Mouse (Mus musculus): Measurements from ENCODE around the gene S100a2. TPM values are rescaled to one million over a fixed set of nuclear protein-coding genes. Genes with fewer than 3 reads are reported as not detected.

The S100a2 gene
- total and polyA plus RNA-seq, 2 experiments, result not detected

GRCm38 (mm10) chr3:90582156-90582555, 7.9 kb upstream of the S100a2 start:
- no peak overlapping the region for H3K27ac ChIP-seq (replicated peaks; ENCODE audit: insufficient read depth, low read depth, low read length)
- no peaks in the 10 kb centered on the region for H3K27me3 ChIP-seq (ENCODE audit: control insufficient read depth, insufficient read depth, low read length)
- no peak for DNase-seq (ENCODE audit: extremely low read depth, low read depth, low spot score)
- H3K4me1 ChIP-seq (ENCODE audit: control insufficient read depth, insufficient read depth, low read length), result no peaks in the 10 kb centered on the region
- TF ChIP-seq CTCF (IDR thresholded peaks at IDR 0.05; ENCODE audit: low read depth, low read length), result no peak
- TF ChIP-seq POLR2A (IDR thresholded peaks at IDR 0.05; ENCODE audit: extremely low read depth, insufficient read depth, low read length), result no peak
- H3K9ac ChIP-seq (ENCODE audit: low read depth, low read length), result no peak overlapping the region
- H3K79me2 ChIP-seq (ENCODE audit: control insufficient read depth, insufficient read depth, low read length), result no peaks in the 10 kb centered on the region
- no peaks in the 10 kb centered on the region for H3K36me3 ChIP-seq (ENCODE audit: control insufficient read depth, insufficient read depth, low read length)
- 100% methylated on average over 1 of the region's 1 CpGs for WGBS
- no peak overlapping the region for H3K4me3 ChIP-seq (ENCODE audit: insufficient read depth, low read depth, low read length)

- no peak for DNase-seq (ENCODE audit: extremely low read depth, low read depth, low spot score)
- 88% methylated on average over 4 of the region's 4 CpGs for WGBS
- H3K27me3 ChIP-seq (ENCODE audit: control insufficient read depth, insufficient read depth, low read length), result no peaks in the 10 kb centered on the region
- H3K27ac ChIP-seq (replicated peaks; ENCODE audit: insufficient read depth, low read depth, low read length), result no peak overlapping the region
- H3K9ac ChIP-seq (ENCODE audit: low read depth, low read length), result no peak overlapping the region
- no peaks in the 10 kb centered on the region for H3K36me3 ChIP-seq (ENCODE audit: control insufficient read depth, insufficient read depth, low read length)
- no peaks in the 10 kb centered on the region for H3K4me1 ChIP-seq (ENCODE audit: control insufficient read depth, insufficient read depth, low read length)
- H3K4me3 ChIP-seq (ENCODE audit: insufficient read depth, low read depth, low read length), result no peak overlapping the region
- H3K79me2 ChIP-seq (ENCODE audit: control insufficient read depth, insufficient read depth, low read length), result no peaks in the 10 kb centered on the region
- no peak for TF ChIP-seq CTCF (IDR thresholded peaks at IDR 0.05; ENCODE audit: low read depth, low read length)
Observed at GRCm38 (mm10) chr3:90582556-90582955, 7.5 kb upstream of the S100a2 start.

GRCm38 (mm10) chr3:90583893-90584292, 6.2 kb upstream of the S100a2 start:
- no peak for DNase-seq (ENCODE audit: extremely low read depth, low read depth, low spot score)

GRCm38 (mm10) chr3:90585595-90585994, 4.5 kb upstream of the S100a2 start:
- H3K4me1 ChIP-seq (ENCODE audit: control insufficient read depth, insufficient read depth, low read length), result no peaks in the 10 kb centered on the region
- no peak overlapping the region for H3K4me3 ChIP-seq (ENCODE audit: insufficient read depth, low read depth, low read length)
- WGBS, result 36% methylated on average over 5 of the region's 5 CpGs
- H3K27ac ChIP-seq (replicated peaks; ENCODE audit: insufficient read depth, low read depth, low read length), result no peak overlapping the region
- H3K27me3 ChIP-seq (ENCODE audit: control insufficient read depth, insufficient read depth, low read length), result no peaks in the 10 kb centered on the region
- peak; percentile 30 for DNase-seq (ENCODE audit: extremely low read depth, low read depth, low spot score)
- no peaks in the 10 kb centered on the region for H3K79me2 ChIP-seq (ENCODE audit: control insufficient read depth, insufficient read depth, low read length)
- H3K9ac ChIP-seq (ENCODE audit: low read depth, low read length), result no peak overlapping the region
- H3K36me3 ChIP-seq (ENCODE audit: control insufficient read depth, insufficient read depth, low read length), result no peaks in the 10 kb centered on the region
- TF ChIP-seq POLR2A (IDR thresholded peaks at IDR 0.05; ENCODE audit: extremely low read depth, insufficient read depth, low read length) (no peak), CTCF (IDR thresholded peaks at IDR 0.05; ENCODE audit: low read depth, low read length) (peak; percentile 77)

More at GRCm38 (mm10) chr3:90583893-90584292, 6.2 kb upstream of the S100a2 start:
- 61% methylated on average over 3 of the region's 3 CpGs for WGBS
- Histone ChIP-seq H3K36me3 (ENCODE audit: control insufficient read depth, insufficient read depth, low read length) (no peaks in the 10 kb centered on the region), H3K27ac (replicated peaks; ENCODE audit: insufficient read depth, low read depth, low read length) (no peak overlapping the region), H3K79me2 (ENCODE audit: control insufficient read depth, insufficient read depth, low read length) (no peaks in the 10 kb centered on the region), H3K9ac (ENCODE audit: low read depth, low read length) (no peak overlapping the region), H3K27me3 (ENCODE audit: control insufficient read depth, insufficient read depth, low read length) (no peaks in the 10 kb centered on the region), H3K4me1 (ENCODE audit: control insufficient read depth, insufficient read depth, low read length) (no peaks in the 10 kb centered on the region), H3K4me3 (ENCODE audit: insufficient read depth, low read depth, low read length) (no peak overlapping the region)
- no peak for TF ChIP-seq POLR2A (IDR thresholded peaks at IDR 0.05; ENCODE audit: extremely low read depth, insufficient read depth, low read length)
- no peak for TF ChIP-seq CTCF (IDR thresholded peaks at IDR 0.05; ENCODE audit: low read depth, low read length)

- no peak for TF ChIP-seq CTCF (IDR thresholded peaks at IDR 0.05; ENCODE audit: low read depth, low read length)
- no peak for TF ChIP-seq POLR2A (IDR thresholded peaks at IDR 0.05; ENCODE audit: extremely low read depth, insufficient read depth, low read length)
- H3K4me3 ChIP-seq (ENCODE audit: insufficient read depth, low read depth, low read length), result no peak overlapping the region
- no peak overlapping the region for H3K9ac ChIP-seq (ENCODE audit: low read depth, low read length)
- no peaks in the 10 kb centered on the region for H3K27me3 ChIP-seq (ENCODE audit: control insufficient read depth, insufficient read depth, low read length)
- no peak overlapping the region for H3K27ac ChIP-seq (replicated peaks; ENCODE audit: insufficient read depth, low read depth, low read length)
- DNase-seq (ENCODE audit: extremely low read depth, low read depth, low spot score), result no peak
- H3K36me3 ChIP-seq (ENCODE audit: control insufficient read depth, insufficient read depth, low read length), result no peaks in the 10 kb centered on the region
- 81% methylated on average over 15 of the region's 15 CpGs for WGBS
- no peaks in the 10 kb centered on the region for H3K79me2 ChIP-seq (ENCODE audit: control insufficient read depth, insufficient read depth, low read length)
- H3K4me1 ChIP-seq (ENCODE audit: control insufficient read depth, insufficient read depth, low read length), result no peaks in the 10 kb centered on the region
Observed at GRCm38 (mm10) chr3:90586016-90586643, 3.9 kb upstream of the S100a2 start.

GRCm38 (mm10) chr3:90586906-90587305, 3.1 kb upstream of the S100a2 start:
- no peak overlapping the region for H3K4me3 ChIP-seq (ENCODE audit: insufficient read depth, low read depth, low read length)

More at GRCm38 (mm10) chr3:90586906-90587305, 3.1 kb upstream of the S100a2 start:
- 74% methylated on average over 10 of the region's 10 CpGs for WGBS
- Histone ChIP-seq H3K36me3 (ENCODE audit: control insufficient read depth, insufficient read depth, low read length) (no peaks in the 10 kb centered on the region), H3K27ac (replicated peaks; ENCODE audit: insufficient read depth, low read depth, low read length) (no peak overlapping the region), H3K27me3 (ENCODE audit: control insufficient read depth, insufficient read depth, low read length) (no peaks in the 10 kb centered on the region), H3K9ac (ENCODE audit: low read depth, low read length) (no peak overlapping the region), H3K79me2 (ENCODE audit: control insufficient read depth, insufficient read depth, low read length) (no peaks in the 10 kb centered on the region), H3K4me1 (ENCODE audit: control insufficient read depth, insufficient read depth, low read length) (no peaks in the 10 kb centered on the region)
- TF ChIP-seq CTCF (IDR thresholded peaks at IDR 0.05; ENCODE audit: low read depth, low read length), result no peak
- TF ChIP-seq POLR2A (IDR thresholded peaks at IDR 0.05; ENCODE audit: extremely low read depth, insufficient read depth, low read length), result no peak
- peak; percentile 6 for DNase-seq (ENCODE audit: extremely low read depth, low read depth, low spot score)

Measured in liver, adult 2 months (tissue).